13 mouse cellular contexts compared by ENCODE assay signal in the genomic region with DNA sequence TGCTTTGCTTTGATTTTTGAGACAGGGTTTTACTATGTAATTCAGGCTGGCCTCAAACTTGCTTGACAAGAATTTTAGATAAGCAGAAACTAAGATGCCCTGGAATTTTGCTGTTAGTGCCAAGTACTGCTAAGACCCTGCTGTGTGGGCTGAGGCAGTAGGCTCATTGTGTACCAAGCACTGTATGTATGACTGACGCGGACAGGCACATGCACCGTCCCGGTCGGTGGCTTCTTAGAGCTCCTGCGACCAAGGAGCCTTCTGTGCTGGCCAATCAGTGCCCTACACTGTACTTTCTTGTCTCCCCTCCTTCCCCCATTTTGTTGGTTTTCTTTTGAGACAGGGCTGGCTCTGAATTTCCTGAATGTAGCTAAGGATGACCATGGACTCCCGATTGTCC. TPM values are rescaled to one million over a fixed set of nuclear protein-coding genes. Genes with fewer than 3 reads are reported as not detected.
DNase-seq lines count a peak whose midpoint lies in the region; ATAC-seq and TF ChIP-seq lines count a peak whose summit lies in the region.
"Had no signal": no experiment of that assay in that cellular context is flagged by ENCODE, and none has a peak within 500 bp of the region (broad histone marks: within the 10 kb centered on the region; RNA-seq: fewer than 3 reads in every experiment).

No protein-coding gene starts in this region.

- ATAC-seq in erythroblast, adult 5-6 weeks (replicated peaks; ENCODE audit: low FRiP score, poor library complexity, severe bottlenecking): no peak
- ATAC-seq in hindbrain, postnatal 0 days: no peak
- ATAC-seq in hindbrain, embryonic 16.5 days: no peak
- no peak for ATAC-seq in midbrain, embryonic 15.5 days (replicated peaks)
- ATAC-seq in stomach, embryonic 16.5 days (ENCODE audit: insufficient read depth, low FRiP score): no peak

- H3K27me3 ChIP-seq in erythroblast, embryonic 14.5 days (ENCODE audit: control insufficient read depth): no peaks in the 10 kb centered on the region
- no peaks in the 10 kb centered on the region for H3K27me3 ChIP-seq in hindbrain, postnatal 0 days (ENCODE audit: insufficient read depth, low read length)
- H3K27me3 ChIP-seq in hindbrain, embryonic 16.5 days (replicated peaks; ENCODE audit: control insufficient read depth, insufficient read depth, low read length): no peaks in the 10 kb centered on the region
- H3K27me3 ChIP-seq in midbrain, embryonic 10.5 days (ENCODE audit: low read depth, poor library complexity, severe bottlenecking): no peaks in the 10 kb centered on the region
- H3K27me3 ChIP-seq in midbrain, embryonic 15.5 days (replicated peaks): no peaks in the 10 kb centered on the region
- H3K27me3 ChIP-seq in stomach, embryonic 16.5 days (ENCODE audit: control insufficient read depth, insufficient read depth, low read length): no peaks in the 10 kb centered on the region
- H3K27me3 ChIP-seq: limb, embryonic 15.5 days; neural tube, embryonic 12.5 days had no signal

- H3K27ac ChIP-seq in hindbrain, postnatal 0 days: no peak overlapping the region
- no peak overlapping the region for H3K27ac ChIP-seq in hindbrain, embryonic 16.5 days (ENCODE audit: low read depth, low read length)
- H3K27ac ChIP-seq in midbrain, embryonic 10.5 days (replicated peaks): no peak overlapping the region
- no peak overlapping the region for H3K27ac ChIP-seq in midbrain, embryonic 15.5 days
- H3K27ac ChIP-seq in stomach, embryonic 16.5 days (ENCODE audit: low read length): peak overlapping the region; percentile 52
- H3K27ac ChIP-seq: limb, embryonic 15.5 days; neural tube, embryonic 12.5 days had no signal

- peaks cover 76% of the 10 kb centered on the region for H3K4me1 ChIP-seq in erythroblast, embryonic 14.5 days (ENCODE audit: control insufficient read depth)
- H3K4me1 ChIP-seq in hindbrain, postnatal 0 days (ENCODE audit: insufficient read depth, low read length): 0 out of 2 replicates have a peak, but pooled peaks cover 9% of the 10 kb centered on the region
- H3K4me1 ChIP-seq in hindbrain, embryonic 16.5 days (ENCODE audit: control insufficient read depth, insufficient read depth, low read depth, low read length): peaks cover 8% of the 10 kb centered on the region
- peaks cover 34% of the 10 kb centered on the region for H3K4me1 ChIP-seq in midbrain, embryonic 10.5 days
- H3K4me1 ChIP-seq in midbrain, embryonic 15.5 days: peaks cover 13% of the 10 kb centered on the region
- peaks cover 42% of the 10 kb centered on the region for H3K4me1 ChIP-seq in stomach, embryonic 16.5 days (ENCODE audit: control insufficient read depth, insufficient read depth, low read length)

- DNase-seq in hindbrain, postnatal 0 days (ENCODE audit: low spot score): no peak
- no peak for DNase-seq in midbrain, embryonic 10.5 days (ENCODE audit: low spot score)
- no peak for DNase-seq in left cerebral cortex, adult 8-10 months (ENCODE audit: low spot score in 2 of 2)
- DNase-seq: midbrain, embryonic 14.5 days; right cerebral cortex, adult 18-20 months had no signal

- no peaks in the 10 kb centered on the region for H3K9me3 ChIP-seq in erythroblast, embryonic 14.5 days (ENCODE audit: control insufficient read depth, low read length)
- H3K9me3 ChIP-seq in hindbrain, postnatal 0 days (ENCODE audit: low read length): no peaks in the 10 kb centered on the region
- no peaks in the 10 kb centered on the region for H3K9me3 ChIP-seq in hindbrain, embryonic 16.5 days (ENCODE audit: control insufficient read depth, low read length)
- no peaks in the 10 kb centered on the region for H3K9me3 ChIP-seq in midbrain, embryonic 10.5 days (replicated peaks)
- H3K9me3 ChIP-seq in midbrain, embryonic 15.5 days: no peaks in the 10 kb centered on the region
- H3K9me3 ChIP-seq in stomach, embryonic 16.5 days (replicated peaks; ENCODE audit: control insufficient read depth, low read length): no peaks in the 10 kb centered on the region
- H3K9me3 ChIP-seq: limb, embryonic 15.5 days; neural tube, embryonic 12.5 days had no signal

- H3K4me2 ChIP-seq in hindbrain, postnatal 0 days (ENCODE audit: low read depth, low read length): no peak overlapping the region
- H3K4me2 ChIP-seq in hindbrain, embryonic 16.5 days (ENCODE audit: low read length): no peak overlapping the region
- no peak overlapping the region for H3K4me2 ChIP-seq in midbrain, embryonic 15.5 days
- peak overlapping the region; percentile 81 for H3K4me2 ChIP-seq in stomach, embryonic 16.5 days (ENCODE audit: low read depth, low read length)
- H3K4me2 ChIP-seq: limb, embryonic 15.5 days; neural tube, embryonic 12.5 days had no signal

- peak overlapping the region; percentile 65 for H3K4me3 ChIP-seq in erythroblast, embryonic 14.5 days (replicated peaks)
- no peak overlapping the region for H3K4me3 ChIP-seq in hindbrain, postnatal 0 days (ENCODE audit: low read length)
- H3K4me3 ChIP-seq in hindbrain, embryonic 16.5 days (ENCODE audit: low read length): no peak overlapping the region
- 0 out of 2 replicates have a peak overlapping the region, but pooled peaks have one; percentile 36 for H3K4me3 ChIP-seq in midbrain, embryonic 10.5 days
- H3K4me3 ChIP-seq in midbrain, embryonic 15.5 days: no peak overlapping the region
- H3K4me3 ChIP-seq in stomach, embryonic 16.5 days (replicated peaks; ENCODE audit: low read length): no peak overlapping the region
- H3K4me3 ChIP-seq: limb, embryonic 15.5 days; neural tube, embryonic 12.5 days had no signal

- peaks cover 87% of the 10 kb centered on the region for H3K36me3 ChIP-seq in erythroblast, embryonic 14.5 days (ENCODE audit: control insufficient read depth)
- peaks cover 25% of the 10 kb centered on the region; the same call in 1 of the 2 replicates for H3K36me3 ChIP-seq in hindbrain, postnatal 0 days (ENCODE audit: insufficient read depth, low read length)
- peaks cover 15% of the 10 kb centered on the region for H3K36me3 ChIP-seq in hindbrain, embryonic 16.5 days (ENCODE audit: control insufficient read depth, insufficient read depth, low read length)
- H3K36me3 ChIP-seq in midbrain, embryonic 10.5 days: peaks cover 42% of the 10 kb centered on the region
- H3K36me3 ChIP-seq in midbrain, embryonic 15.5 days (replicated peaks): peaks cover 33% of the 10 kb centered on the region
- H3K36me3 ChIP-seq in stomach, embryonic 16.5 days (ENCODE audit: control insufficient read depth, insufficient read depth, low read length): peaks cover 14% of the 10 kb centered on the region

- WGBS in hindbrain, postnatal 0 days: 63% methylated on average over 7 of the region's 7 CpGs
- WGBS in hindbrain, embryonic 16.5 days: 85% methylated on average over 7 of the region's 7 CpGs
- WGBS in midbrain, embryonic 10.5 days: 93% methylated on average over 7 of the region's 7 CpGs
- WGBS in midbrain, embryonic 15.5 days: 91% methylated on average over 7 of the region's 7 CpGs
- WGBS in stomach, embryonic 16.5 days: 81% methylated on average over 7 of the region's 7 CpGs

- TF ChIP-seq CTCF in hindbrain, postnatal 0 days (IDR thresholded peaks at IDR 0.05; ENCODE audit: low read depth): no peak

- H3K9ac ChIP-seq in hindbrain, postnatal 0 days (replicated peaks; ENCODE audit: low read length): 0 out of 2 replicates have a peak overlapping the region, but pooled peaks have one; percentile 21
- no peak overlapping the region for H3K9ac ChIP-seq in hindbrain, embryonic 16.5 days (ENCODE audit: low read depth, low read length)
- no peak overlapping the region for H3K9ac ChIP-seq in midbrain, embryonic 15.5 days
- peak overlapping the region; percentile 33; the same call in 1 of the 2 replicates for H3K9ac ChIP-seq in stomach, embryonic 16.5 days (ENCODE audit: low read length)
- H3K9ac ChIP-seq: limb, embryonic 15.5 days; neural tube, embryonic 12.5 days had no signal

RNA-seq across cellular contexts. Expression of gene Alad, which starts 4.7 kb away (rescaled TPM):
- 666 and 744 TPM in 2 replicates for polyA plus RNA-seq in erythroblast, embryonic 14.5 days (2012)
- total RNA-seq in erythroblast, adult 5-6 weeks (2015; ENCODE audit: low replicate concordance): 105 and 125 TPM in 2 replicates
- total RNA-seq in erythroblast, adult 5-6 weeks (2017; ENCODE audit: low replicate concordance): 81.9 and 128 TPM in 2 replicates
- total RNA-seq in hindbrain, postnatal 0 days (2014; rRNA removed): 50.4 and 50.9 TPM in 2 replicates
- 69.3 and 70.5 TPM in 2 replicates for polyA plus RNA-seq in hindbrain, postnatal 0 days (2015; fragmentation: Nextera tagmentation; extraction: Ambion mirVana)
- polyA plus RNA-seq in hindbrain, embryonic 16.5 days (2015; fragmentation: Nextera tagmentation; extraction: Ambion mirVana): 72.2 and 75.6 TPM in 2 replicates
- 120 and 123 TPM in 2 replicates for polyA plus RNA-seq in midbrain, embryonic 10.5 days (2016; fragmentation: Nextera tagmentation; extraction: Ambion mirVana)
- polyA plus RNA-seq in midbrain, embryonic 15.5 days (2015; fragmentation: Nextera tagmentation; extraction: Ambion mirVana): 71.2 and 72.1 TPM in 2 replicates
- 144 and 150 TPM in 2 replicates for polyA plus RNA-seq in stomach, embryonic 16.5 days (2015; fragmentation: Nextera tagmentation; extraction: Ambion mirVana)
- 10 to 100 TPM; 35.5 to 39.6 (median 36.9) TPM for total RNA-seq in left cerebral cortex, adult 8-10 months (2022)

RNA-seq across cellular contexts. Expression of gene Pole3, which starts 9.9 kb away (rescaled TPM):
- 8.0 and 9.7 TPM in 2 replicates for polyA plus RNA-seq in erythroblast, embryonic 14.5 days (2012)
- 21.3 and 30.7 TPM in 2 replicates for total RNA-seq in erythroblast, adult 5-6 weeks (2015; ENCODE audit: low replicate concordance)
- total RNA-seq in erythroblast, adult 5-6 weeks (2017; ENCODE audit: low replicate concordance): 14.1 and 17.3 TPM in 2 replicates
- total RNA-seq in hindbrain, postnatal 0 days (2014; rRNA removed): 19.0 and 25.1 TPM in 2 replicates
- 66.5 and 70.0 TPM in 2 replicates for polyA plus RNA-seq in hindbrain, postnatal 0 days (2015; fragmentation: Nextera tagmentation; extraction: Ambion mirVana)
- 61.8 and 62.3 TPM in 2 replicates for polyA plus RNA-seq in hindbrain, embryonic 16.5 days (2015; fragmentation: Nextera tagmentation; extraction: Ambion mirVana)
- 140 and 142 TPM in 2 replicates for polyA plus RNA-seq in midbrain, embryonic 10.5 days (2016; fragmentation: Nextera tagmentation; extraction: Ambion mirVana)
- polyA plus RNA-seq in midbrain, embryonic 15.5 days (2015; fragmentation: Nextera tagmentation; extraction: Ambion mirVana): 58.9 and 62.2 TPM in 2 replicates
- 76.0 and 77.8 TPM in 2 replicates for polyA plus RNA-seq in stomach, embryonic 16.5 days (2015; fragmentation: Nextera tagmentation; extraction: Ambion mirVana)
- total RNA-seq in left cerebral cortex, adult 8-10 months (2022): 10 to 100 TPM; 27.6 to 29.5 (median 28.3) TPM

RNA-seq across cellular contexts. Expression of gene 4933430I17Rik, which starts 10.2 kb away (rescaled TPM):
- not detected in 2 replicates for polyA plus RNA-seq in erythroblast, embryonic 14.5 days (2012)
- total RNA-seq in erythroblast, adult 5-6 weeks (2015; ENCODE audit: low replicate concordance): not detected in 2 replicates
- total RNA-seq in erythroblast, adult 5-6 weeks (2017; ENCODE audit: low replicate concordance): not detected in 2 replicates
- total RNA-seq in hindbrain, postnatal 0 days (2014; rRNA removed): 1.0 TPM in 1 of 2 replicates, not detected in the other
- polyA plus RNA-seq in hindbrain, postnatal 0 days (2015; fragmentation: Nextera tagmentation; extraction: Ambion mirVana): 0.74 and 0.83 TPM in 2 replicates
- polyA plus RNA-seq in hindbrain, embryonic 16.5 days (2015; fragmentation: Nextera tagmentation; extraction: Ambion mirVana): 0.53 and 0.71 TPM in 2 replicates
- 1.5 and 1.7 TPM in 2 replicates for polyA plus RNA-seq in midbrain, embryonic 10.5 days (2016; fragmentation: Nextera tagmentation; extraction: Ambion mirVana)
- 0.52 and 1.2 TPM in 2 replicates for polyA plus RNA-seq in midbrain, embryonic 15.5 days (2015; fragmentation: Nextera tagmentation; extraction: Ambion mirVana)
- polyA plus RNA-seq in stomach, embryonic 16.5 days (2015; fragmentation: Nextera tagmentation; extraction: Ambion mirVana): 0.31 TPM in 1 of 2 replicates, not detected in the other
- total RNA-seq in left cerebral cortex, adult 8-10 months (2022): under 1 TPM; 0.35 to 0.73 (median 0.44) TPM
- total RNA-seq: hematopoietic stem cell, adult 5-6 weeks had no signal

RNA-seq across cellular contexts. Expression of gene Hdhd3, which starts 11.7 kb away (rescaled TPM):
- 0.29 and 0.59 TPM in 2 replicates for polyA plus RNA-seq in erythroblast, embryonic 14.5 days (2012)
- total RNA-seq in erythroblast, adult 5-6 weeks (2015; ENCODE audit: low replicate concordance): not detected in 2 replicates
- total RNA-seq in erythroblast, adult 5-6 weeks (2017; ENCODE audit: low replicate concordance): 1.0 TPM in 1 of 2 replicates, not detected in the other
- 4.1 and 5.1 TPM in 2 replicates for total RNA-seq in hindbrain, postnatal 0 days (2014; rRNA removed)
- 5.8 and 6.8 TPM in 2 replicates for polyA plus RNA-seq in hindbrain, postnatal 0 days (2015; fragmentation: Nextera tagmentation; extraction: Ambion mirVana)
- 11.2 and 11.5 TPM in 2 replicates for polyA plus RNA-seq in hindbrain, embryonic 16.5 days (2015; fragmentation: Nextera tagmentation; extraction: Ambion mirVana)
- 10.9 and 13.3 TPM in 2 replicates for polyA plus RNA-seq in midbrain, embryonic 10.5 days (2016; fragmentation: Nextera tagmentation; extraction: Ambion mirVana)
- polyA plus RNA-seq in midbrain, embryonic 15.5 days (2015; fragmentation: Nextera tagmentation; extraction: Ambion mirVana): 12.7 and 14.5 TPM in 2 replicates
- polyA plus RNA-seq in stomach, embryonic 16.5 days (2015; fragmentation: Nextera tagmentation; extraction: Ambion mirVana): 30.0 and 32.1 TPM in 2 replicates
- total RNA-seq in left cerebral cortex, adult 8-10 months (2022): 1 to 10 TPM; 7.8 to 9.6 (median 9.5) TPM

RNA-seq across cellular contexts. Expression of gene Bspry, which starts 35.1 kb away (rescaled TPM):
- 0.03 TPM in 1 of 2 replicates, not detected in the other for polyA plus RNA-seq in erythroblast, embryonic 14.5 days (2012)
- not detected in 2 replicates for total RNA-seq in erythroblast, adult 5-6 weeks (2015; ENCODE audit: low replicate concordance)
- not detected in 2 replicates for total RNA-seq in erythroblast, adult 5-6 weeks (2017; ENCODE audit: low replicate concordance)
- 0.37 and 2.0 TPM in 2 replicates for total RNA-seq in hindbrain, postnatal 0 days (2014; rRNA removed)
- polyA plus RNA-seq in hindbrain, postnatal 0 days (2015; fragmentation: Nextera tagmentation; extraction: Ambion mirVana): 0.95 and 0.96 TPM in 2 replicates
- 0.63 and 0.80 TPM in 2 replicates for polyA plus RNA-seq in hindbrain, embryonic 16.5 days (2015; fragmentation: Nextera tagmentation; extraction: Ambion mirVana)
- 0.47 and 0.57 TPM in 2 replicates for polyA plus RNA-seq in midbrain, embryonic 10.5 days (2016; fragmentation: Nextera tagmentation; extraction: Ambion mirVana)
- 0.60 and 1.0 TPM in 2 replicates for polyA plus RNA-seq in midbrain, embryonic 15.5 days (2015; fragmentation: Nextera tagmentation; extraction: Ambion mirVana)
- 29.3 and 35.5 TPM in 2 replicates for polyA plus RNA-seq in stomach, embryonic 16.5 days (2015; fragmentation: Nextera tagmentation; extraction: Ambion mirVana)
- total RNA-seq in left cerebral cortex, adult 8-10 months (2022): under 1 TPM in 3 of 4 experiments, not detected in 1; 0.32 to 0.61 (median 0.41) TPM

Comparison
In these comparisons a context has a peak if more than half of its experiments do, and no peak if none do; other contexts are left out.
1. H3K4me3 ChIP-seq: peak in erythroblast, embryonic 14.5 days (single experiment) and midbrain, embryonic 10.5 days (single experiment); none in hindbrain, postnatal 0 days (single experiment), hindbrain, embryonic 16.5 days (single experiment), midbrain, embryonic 15.5 days (single experiment) and stomach, embryonic 16.5 days (single experiment).
2. H3K9ac ChIP-seq: peak in hindbrain, postnatal 0 days (single experiment) and stomach, embryonic 16.5 days (single experiment); none in hindbrain, embryonic 16.5 days (single experiment) and midbrain, embryonic 15.5 days (single experiment).